Mouse (Mus musculus) brain, embryonic 14.5 days (tissue): ENCODE data around the gene AI464131. TPM values are rescaled to one million over a fixed set of nuclear protein-coding genes. Genes with fewer than 3 reads are reported as not detected.
"Not testable (repeated sequence)": the region's sequence is repeated elsewhere in the genome, so short reads cannot be mapped to it uniquely, and the experiment has no call there.

Experiments
- DNase-seq: peaks from one replicate; pipeline ENCODE4 v3.0.0-alpha.2; 2011; ENCODE audit warnings: low read depth
- CTCF ChIP-seq: fragments of 200-500 bp; IDR thresholded peaks from 2 replicates; pipeline ENCODE4 v1.5.1; 2012; ENCODE audit warnings: inconsistent platforms, mild to moderate bottlenecking, moderate library complexity, borderline replicate concordance; ENCODE audit not compliant: insufficient read depth, insufficient read length; ENCODE audit errors: extremely low read depth
- POLR2A ChIP-seq: fragments of 200-500 bp; IDR thresholded peaks from 2 replicates; pipeline ENCODE4 v1.6.1; 2012; ENCODE audit warnings: mild to moderate bottlenecking, inconsistent platforms, borderline replicate concordance; ENCODE audit not compliant: poor library complexity, insufficient read depth, insufficient read length, severe bottlenecking; ENCODE audit errors: extremely low read depth
- polyA plus RNA-seq: library from polyadenylated mRNA; depleted of rRNA; stranded (reverse); fragments of >200 nt; gene quantifications from 2 replicates; pipeline ENCODE4 v1.2.3, GENCODE M21; 2012

Gene AI464131
- polyA plus RNA-seq, 1 experiment: 8.3 TPM

DNA sequence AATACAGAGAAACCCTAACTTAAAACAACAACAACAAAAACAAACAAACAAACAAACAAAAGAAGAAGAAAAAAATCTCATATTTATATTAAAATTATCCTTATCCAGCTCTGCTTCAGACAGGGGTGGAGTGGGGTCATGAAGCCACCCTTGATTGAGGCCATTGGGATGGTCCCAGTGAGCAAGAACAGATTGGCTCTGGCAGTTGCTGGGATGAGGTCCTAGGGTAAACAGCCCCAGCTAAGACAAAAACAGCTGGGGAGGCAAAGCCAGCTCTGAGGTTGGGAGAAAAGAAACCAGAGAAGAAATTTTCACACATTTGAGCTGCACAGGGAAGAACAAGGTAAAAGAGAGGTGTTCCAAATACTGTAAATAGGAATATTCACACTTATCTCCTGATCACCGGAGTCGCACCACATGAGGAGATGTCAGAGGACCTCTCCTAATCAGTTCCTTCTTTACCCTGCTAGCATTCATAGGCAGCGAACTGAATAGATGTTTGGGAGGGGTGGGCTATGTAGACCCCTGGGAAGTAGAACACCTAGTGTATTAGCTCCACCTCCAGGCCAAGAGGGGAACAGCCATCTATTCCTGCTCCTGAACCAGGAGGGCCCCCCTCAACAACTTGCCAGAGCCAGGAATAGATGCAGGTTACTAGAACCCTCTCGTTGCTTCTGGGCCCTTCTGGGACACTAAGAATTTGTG is 24.0 kb downstream of the AI464131 start:
- peak; percentile 37; the same call in 1 of the 2 replicates for TF ChIP-seq CTCF
- TF ChIP-seq POLR2A: no peak
- no peak for DNase-seq

DNA sequence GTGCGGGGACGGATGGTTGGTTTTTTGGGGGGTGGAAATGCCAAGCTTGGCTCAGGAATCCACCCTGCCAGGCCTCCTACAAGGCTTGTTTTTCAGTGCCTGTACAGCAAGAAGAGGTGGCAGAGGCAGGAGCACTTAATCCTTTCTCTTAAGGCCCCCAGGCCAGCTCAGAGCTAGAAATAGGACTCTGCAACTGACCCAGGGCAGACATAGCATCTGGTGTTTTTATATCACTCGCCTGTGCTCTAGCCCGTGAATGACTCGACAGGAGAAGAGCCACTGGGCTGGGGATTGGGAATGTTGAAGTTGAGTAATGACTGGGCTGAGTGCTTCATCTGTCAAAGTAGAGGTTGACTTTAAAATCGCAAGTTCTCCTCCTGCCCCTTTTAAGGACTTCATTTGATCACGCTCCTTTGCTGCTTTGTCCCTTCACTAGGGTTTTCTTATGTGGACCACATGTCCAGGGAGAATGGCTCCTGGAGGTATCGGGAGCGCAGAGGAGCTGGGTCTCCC is 25.2 kb downstream of the AI464131 start:
- no peak for TF ChIP-seq CTCF
- TF ChIP-seq POLR2A: no peak
- DNase-seq: no peak

DNA sequence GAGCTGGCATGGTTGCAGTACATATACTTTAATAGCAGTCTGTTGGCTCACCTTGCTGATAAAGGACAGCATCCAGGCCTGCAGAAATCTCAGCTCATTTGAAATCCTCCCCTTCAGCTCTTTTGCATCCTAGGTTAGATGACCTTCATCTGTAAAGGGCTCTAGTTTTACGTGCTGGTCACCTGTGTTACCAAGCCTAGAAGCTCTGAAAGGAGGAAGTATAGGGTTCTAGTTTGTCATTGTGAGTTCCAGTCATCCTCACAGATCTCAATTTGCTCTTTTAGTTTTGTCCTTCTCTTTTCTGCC is 31.5 kb downstream of the AI464131 start:
- TF ChIP-seq POLR2A (no peak), CTCF (no peak)
- DNase-seq: no peak

DNA sequence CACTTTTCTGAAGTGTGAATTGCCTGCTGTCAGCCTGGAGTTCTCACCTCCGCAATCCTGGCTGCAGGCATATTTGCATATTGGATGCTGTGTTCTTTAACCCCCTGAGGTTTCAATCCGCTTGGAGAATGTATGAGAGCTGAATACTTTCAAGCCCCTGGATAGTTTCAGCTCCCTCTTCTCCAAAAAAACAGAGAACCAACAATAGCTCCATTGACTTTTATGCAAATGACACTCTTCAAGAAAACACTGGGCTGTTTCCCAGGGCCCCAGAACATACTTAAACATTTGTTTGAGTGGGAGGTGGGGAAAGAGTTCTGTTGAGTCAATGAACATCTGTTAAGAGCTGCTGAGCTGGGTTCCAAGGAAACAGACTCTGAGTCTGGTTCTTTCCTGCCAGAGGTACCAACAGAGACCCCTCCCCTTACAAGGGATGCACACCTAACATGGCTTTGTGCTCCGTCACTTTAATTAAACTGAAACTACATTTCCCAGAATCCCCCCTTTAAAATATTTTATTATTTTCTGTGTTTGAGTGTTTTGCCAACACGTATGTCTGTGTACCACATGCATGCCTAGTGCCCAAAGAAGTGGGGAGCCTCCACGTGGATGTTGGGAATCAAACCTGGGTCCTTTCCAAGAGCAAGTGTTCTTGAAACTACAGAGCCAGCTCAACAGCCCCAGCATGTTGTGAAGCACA is 32.0 kb downstream of the AI464131 start:
- no peak for TF ChIP-seq CTCF
- TF ChIP-seq POLR2A: no peak
- peak; percentile 96 for DNase-seq

DNA sequence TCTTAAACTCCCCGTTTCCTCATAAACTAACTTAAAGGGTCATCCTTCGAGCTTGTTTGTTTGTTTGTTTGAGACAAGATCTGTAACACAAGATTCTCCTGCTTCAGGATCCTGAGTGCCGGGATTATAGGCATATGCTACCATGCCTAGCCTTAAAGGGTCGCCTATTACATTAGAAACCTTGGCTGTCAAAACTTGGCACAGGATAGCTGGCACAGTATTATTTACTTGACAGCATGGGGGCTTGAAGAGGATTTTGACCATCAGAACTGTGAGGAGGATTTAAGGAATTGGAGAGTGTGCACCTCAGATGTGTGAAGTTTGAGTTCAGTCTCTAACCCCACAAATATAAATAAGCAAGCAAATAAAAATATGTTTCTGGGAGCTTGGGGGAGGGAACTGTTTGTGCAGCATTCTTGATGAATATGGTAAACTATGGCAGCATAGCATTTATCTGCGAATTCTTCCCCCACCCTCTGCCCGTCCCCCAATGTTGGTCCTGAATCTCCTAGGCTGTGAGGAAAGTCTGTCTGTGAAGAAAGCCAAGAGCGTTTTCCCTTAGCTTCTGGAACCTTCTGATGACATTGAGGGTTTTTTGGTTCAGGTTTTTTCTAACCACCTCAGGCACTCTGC is 32.7 kb downstream of the AI464131 start:
- peak; percentile 74 for DNase-seq
- no peak for TF ChIP-seq POLR2A
- no peak for TF ChIP-seq CTCF

DNA sequence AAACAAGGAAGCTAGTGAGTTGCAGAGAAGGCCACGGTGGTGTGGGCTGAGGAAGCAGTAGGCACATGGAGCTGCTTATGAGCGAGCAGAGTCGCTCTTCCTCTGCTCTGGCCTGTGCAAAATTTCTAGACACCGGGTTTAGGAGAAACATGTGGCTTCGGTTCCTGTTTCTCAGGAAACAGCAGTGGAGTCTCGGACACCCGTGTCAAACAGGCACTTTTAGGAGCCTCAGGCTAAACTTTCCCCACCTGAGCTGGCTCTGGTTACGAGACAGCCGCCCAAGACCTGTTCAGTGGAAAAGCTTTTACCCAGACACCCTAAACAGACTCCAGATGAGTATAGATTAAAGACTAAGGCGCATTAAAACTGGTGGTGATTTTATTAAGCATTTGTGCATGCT is 33.7 kb downstream of the AI464131 start:
- TF ChIP-seq CTCF (no peak), POLR2A (no peak)
- no peak for DNase-seq

DNA sequence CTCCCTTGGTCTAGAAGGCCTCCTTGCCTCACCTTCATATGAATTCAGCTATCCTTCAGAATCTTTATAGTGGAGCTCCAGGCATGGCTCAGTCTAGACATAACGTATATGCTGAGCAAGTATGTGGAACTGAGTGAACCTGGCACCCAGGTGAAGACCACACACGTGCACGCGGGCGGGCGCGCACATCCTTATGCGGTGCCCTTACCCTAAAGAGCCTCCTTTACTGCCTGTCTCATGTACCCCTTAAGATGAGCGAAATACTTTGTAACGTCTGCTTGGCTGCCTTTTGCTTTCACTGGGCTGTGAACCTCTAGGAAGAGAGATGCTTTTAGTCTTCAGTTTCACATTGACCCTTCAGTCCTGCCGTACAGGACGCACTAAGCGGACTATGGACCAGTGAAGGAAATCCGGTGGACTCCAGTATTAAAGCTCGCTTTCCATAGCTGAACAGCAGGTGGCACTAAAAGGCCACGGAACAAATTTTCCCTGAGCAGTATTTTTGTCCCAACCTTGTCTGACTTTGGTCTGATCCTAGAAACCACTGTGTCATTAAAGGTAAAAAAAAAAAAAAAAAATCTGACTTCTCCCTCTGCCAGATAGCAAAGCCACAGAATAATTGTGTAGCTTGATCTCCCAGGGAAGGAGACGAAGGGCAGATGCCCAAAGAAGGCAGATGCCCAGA is 34.3 kb downstream of the AI464131 start:
- TF ChIP-seq POLR2A (no peak), CTCF (peak; percentile 78; the same call in 1 of the 2 replicates)
- peak; percentile 80 for DNase-seq

DNA sequence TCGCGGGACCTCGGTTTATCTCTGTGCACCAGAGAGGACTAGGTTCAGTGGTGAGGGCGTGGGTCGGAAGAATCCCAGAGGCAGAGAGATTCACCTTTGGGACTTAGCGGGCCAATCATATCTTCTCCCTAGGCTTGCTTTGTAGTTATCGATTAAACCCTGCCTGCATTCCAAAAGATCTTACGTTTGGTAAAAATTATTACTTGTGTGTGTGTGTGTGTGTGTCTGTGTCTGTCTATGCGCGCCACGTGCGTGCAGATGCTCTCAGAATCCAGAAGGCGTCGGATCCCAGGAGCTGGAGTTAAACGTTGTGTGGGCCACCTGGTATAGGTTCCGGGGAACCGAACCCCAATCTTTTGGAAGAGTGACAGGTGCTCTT is 37.6 kb downstream of the AI464131 start:
- DNase-seq: no peak
- TF ChIP-seq CTCF: peak; percentile 31; the same call in 1 of the 2 replicates
- TF ChIP-seq POLR2A: no peak

DNA sequence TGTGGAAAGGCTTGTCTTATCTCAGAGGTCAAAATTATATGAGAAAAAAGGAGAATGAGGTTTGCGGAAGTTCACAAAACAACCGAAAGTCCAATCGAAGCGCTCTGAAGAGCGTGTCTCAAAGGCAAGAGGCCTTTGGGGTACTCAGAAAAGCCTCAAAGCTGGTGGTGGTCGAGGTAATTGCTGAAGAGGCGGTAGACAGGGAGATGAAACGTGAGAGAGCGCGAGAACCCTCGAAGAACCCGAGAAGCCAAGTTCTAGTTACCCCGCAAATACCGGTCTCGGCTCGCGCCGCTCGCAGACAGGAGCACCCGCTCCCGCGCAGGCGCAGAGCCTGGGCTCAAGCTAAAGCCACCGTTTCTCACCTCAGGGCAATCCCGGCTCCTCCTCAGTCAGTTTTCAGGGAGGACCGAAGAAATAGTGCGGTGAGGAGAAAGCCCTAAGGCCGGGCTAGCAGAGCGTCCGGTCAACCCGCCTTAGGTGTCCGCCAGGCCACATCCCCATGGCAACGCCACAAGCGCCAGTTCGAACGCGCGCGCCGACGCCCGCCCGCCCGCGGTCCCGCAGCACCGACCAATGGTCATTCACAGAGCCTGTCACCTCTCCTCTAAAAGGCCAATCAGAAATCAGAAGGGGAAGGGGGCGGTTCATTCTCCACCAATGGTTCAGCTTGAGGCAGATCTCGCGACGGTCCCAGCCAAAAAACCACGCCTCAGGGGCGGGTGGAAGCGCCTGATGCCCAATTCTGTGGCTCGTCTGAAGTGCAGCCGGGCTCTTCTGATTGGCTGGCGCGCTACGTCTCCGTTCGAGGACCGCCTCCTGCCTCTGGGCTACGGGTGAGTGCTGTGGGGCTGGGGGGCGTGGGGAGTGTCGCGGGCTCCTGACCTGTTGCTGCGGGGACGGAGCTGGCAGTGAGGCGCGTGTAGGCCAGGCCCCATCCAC is 38.3 kb downstream of the AI464131 start, which contains the start of the genes Kif24 and Nudt2:
TSS of gene Kif24 (minus strand) at position 543 of the 942 bp plus-strand sequence.
TSS of gene Nudt2 (plus strand) at position 807 of the 942 bp plus-strand sequence.
- TF ChIP-seq POLR2A (peak; percentile 59; the same call in 1 of the 2 replicates), CTCF (no peak)
- DNase-seq: peak; percentile 100

DNA sequence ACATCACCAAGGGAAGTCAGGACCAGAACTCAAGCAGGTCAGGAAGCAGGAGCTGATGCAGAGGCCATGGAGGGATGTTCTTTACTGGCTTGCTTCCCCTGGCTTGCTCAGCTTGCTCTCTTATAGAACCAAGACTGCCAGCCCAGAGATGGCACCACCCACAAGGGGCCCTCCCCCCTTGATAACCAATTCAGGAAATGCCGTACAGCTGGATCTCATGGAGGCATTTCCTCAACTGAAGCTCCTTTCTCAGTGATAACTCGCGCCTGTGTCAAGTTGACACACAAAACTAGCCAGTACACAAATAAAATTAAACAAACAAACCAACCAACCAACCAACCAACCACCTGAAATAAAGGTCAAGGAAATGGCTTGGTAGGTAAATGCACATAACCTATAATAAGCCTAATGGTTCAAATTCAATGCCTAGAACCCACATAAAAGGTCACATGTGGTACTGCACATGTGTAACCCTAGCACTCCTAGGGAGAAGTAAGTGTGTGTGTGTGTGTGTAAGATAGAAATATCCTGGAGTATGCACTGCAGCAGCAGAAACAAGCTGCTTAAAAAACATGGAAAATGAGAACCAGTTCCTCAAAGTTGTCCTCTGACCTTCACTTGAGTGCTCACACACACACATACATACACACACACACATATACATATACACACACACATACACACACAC is 39.7 kb downstream of the AI464131 start:
- not testable (repeated sequence) for DNase-seq
